Mouse (Mus musculus) NIH3T3 (cell line): ENCODE measurements around the gene Stx18.

Source experiments
- DNase-seq: peaks from one replicate; pipeline ENCODE4 v3.0.0-alpha.2; 2012; ENCODE audit warnings: low read depth

The Stx18 gene

GRCm38 (mm10) chr5:38038710-38039592 is at the start of gene Stx18:
TSS of gene Stx18 (plus strand) at chr5:38038742.
- peak; percentile 93 for DNase-seq

- DNase-seq: peak; percentile 3
These were observed 46.2 kb upstream of the Stx18 start for GRCm38 (mm10) chr5:37992346-37992745.

GRCm38 (mm10) chr5:37998805-37999204 is 39.7 kb upstream of the Stx18 start:
- no peak for DNase-seq

- DNase-seq: no peak
These were observed 36.0 kb upstream of the Stx18 start for GRCm38 (mm10) chr5:38002573-38002972.

- no peak for DNase-seq
These were observed 33.8 kb upstream of the Stx18 start for GRCm38 (mm10) chr5:38004746-38005145.

- DNase-seq: no peak
These were observed 31.9 kb upstream of the Stx18 start for GRCm38 (mm10) chr5:38006415-38007347.

- no peak for DNase-seq
These were observed 29.5 kb upstream of the Stx18 start for GRCm38 (mm10) chr5:38009071-38009470.

GRCm38 (mm10) chr5:38014916-38015315 is 23.6 kb upstream of the Stx18 start:
- no peak for DNase-seq

- peak; percentile 51 for DNase-seq
These were observed 21.6 kb upstream of the Stx18 start for GRCm38 (mm10) chr5:38016945-38017344.

GRCm38 (mm10) chr5:38027656-38028055 is 10.9 kb upstream of the Stx18 start:
- DNase-seq: peak; percentile 68

GRCm38 (mm10) chr5:38038274-38038673 is 268 bp upstream of the Stx18 start:
- peak; percentile 39 for DNase-seq

GRCm38 (mm10) chr5:38039796-38040195 is 1.3 kb downstream of the Stx18 start:
- no peak for DNase-seq

GRCm38 (mm10) chr5:38044923-38045322 is 6.4 kb downstream of the Stx18 start:
- no peak for DNase-seq

- no peak for DNase-seq
These were observed 9.6 kb downstream of the Stx18 start for GRCm38 (mm10) chr5:38048177-38048576.

GRCm38 (mm10) chr5:38061051-38061450 is 22.5 kb downstream of the Stx18 start:
- no peak for DNase-seq

- DNase-seq: peak; percentile 58
These were observed 24.2 kb downstream of the Stx18 start for GRCm38 (mm10) chr5:38062709-38063108.

GRCm38 (mm10) chr5:38063339-38063738 is 24.8 kb downstream of the Stx18 start:
- DNase-seq: no peak

GRCm38 (mm10) chr5:38064043-38064575 is 25.6 kb downstream of the Stx18 start:
- DNase-seq: no peak

GRCm38 (mm10) chr5:38064701-38065100 is 26.2 kb downstream of the Stx18 start:
- DNase-seq: no peak

GRCm38 (mm10) chr5:38065454-38065853 is 26.9 kb downstream of the Stx18 start:
- DNase-seq: no peak

GRCm38 (mm10) chr5:38066606-38067005 is 28.1 kb downstream of the Stx18 start:
- no peak for DNase-seq

GRCm38 (mm10) chr5:38076326-38076725 is 37.8 kb downstream of the Stx18 start:
- DNase-seq: no peak
